Mouse (Mus musculus) small intestine, adult 2 months (tissue): ENCODE measurements around the gene Il17f. TPM values are rescaled to one million over a fixed set of nuclear protein-coding genes. Genes with fewer than 3 reads are reported as not detected.
"Not testable (repeated sequence)": the region's sequence is repeated elsewhere in the genome, so short reads cannot be mapped to it uniquely, and the experiment has no call there.

ENCODE experiments used
- H3K27ac ChIP-seq: fragments of 200-500 bp; 2 replicates; pipeline ENCODE4 v1.5.1; 2012; ENCODE audit warnings: low read depth, low read length, control low read depth, inconsistent platforms; ENCODE audit not compliant: insufficient read depth
- H3K27me3 ChIP-seq: fragments of 200-500 bp; 2 replicates; pipeline ENCODE4 v1.6.1; 2012; ENCODE audit warnings: mild to moderate bottlenecking, moderate library complexity, low read length, inconsistent platforms; ENCODE audit not compliant: control insufficient read depth, insufficient read depth
- H3K36me3 ChIP-seq: fragments of 200-500 bp; 2 replicates; pipeline ENCODE4 v1.6.1; 2012; ENCODE audit warnings: mild to moderate bottlenecking, low read length, control low read depth, inconsistent platforms; ENCODE audit not compliant: control insufficient read depth, insufficient read depth
- H3K4me1 ChIP-seq: fragments of 200-500 bp; 2 replicates; pipeline ENCODE4 v1.6.1; 2012; ENCODE audit warnings: low read length, inconsistent platforms, mixed read lengths; ENCODE audit not compliant: control insufficient read depth, insufficient read depth, insufficient read length
- H3K4me3 ChIP-seq: fragments of 200-500 bp; 2 replicates; pipeline ENCODE4 v1.5.1; 2012; ENCODE audit warnings: low read depth, mild to moderate bottlenecking, control low read depth, inconsistent platforms, low read length, moderate library complexity
- CTCF ChIP-seq: fragments of 200-500 bp; IDR thresholded peaks from 2 replicates; pipeline ENCODE4 v1.5.1; 2012; ENCODE audit warnings: low read depth, mild to moderate bottlenecking, control low read depth, inconsistent platforms, low read length, moderate library complexity, mixed read lengths; ENCODE audit not compliant: insufficient replicate concordance, insufficient read length; ENCODE audit errors: extremely low read depth
- POLR2A ChIP-seq: fragments of 200-500 bp; IDR thresholded peaks from 2 replicates; pipeline ENCODE4 v1.6.1; 2012; ENCODE audit warnings: low read depth, mild to moderate bottlenecking, control low read depth, inconsistent platforms, low read length, moderate library complexity
- WGBS: fragments of 180-500 bp; shearing (Covaris S2); methylation state at CpG from one replicate; pipeline ENCODE4 v1.1.7; 2018; 5-methylcytosine and 5-hydroxymethylcytosine counted together
- polyA plus RNA-seq: library from polyadenylated mRNA; depleted of rRNA; stranded (reverse); fragments of >200 nt; gene quantifications from 2 replicates; pipeline ENCODE4 v1.2.3, GENCODE M21; 2012

Gene Il17f
- polyA plus RNA-seq, 1 experiment: not detected

- WGBS: 51% methylated on average over 8 of the region's 8 CpGs
- no peak overlapping the region for H3K4me3 ChIP-seq
- H3K4me1 ChIP-seq: no peaks in the 10 kb centered on the region
- no peaks in the 10 kb centered on the region for H3K27me3 ChIP-seq
- no peak for TF ChIP-seq CTCF
- TF ChIP-seq POLR2A: no peak
- H3K36me3 ChIP-seq: no peaks in the 10 kb centered on the region
- no peak overlapping the region for H3K27ac ChIP-seq
Measured at GRCm38 (mm10) chr1:20787046-20787445, 3.4 kb downstream of the Il17f start.

DNA sequence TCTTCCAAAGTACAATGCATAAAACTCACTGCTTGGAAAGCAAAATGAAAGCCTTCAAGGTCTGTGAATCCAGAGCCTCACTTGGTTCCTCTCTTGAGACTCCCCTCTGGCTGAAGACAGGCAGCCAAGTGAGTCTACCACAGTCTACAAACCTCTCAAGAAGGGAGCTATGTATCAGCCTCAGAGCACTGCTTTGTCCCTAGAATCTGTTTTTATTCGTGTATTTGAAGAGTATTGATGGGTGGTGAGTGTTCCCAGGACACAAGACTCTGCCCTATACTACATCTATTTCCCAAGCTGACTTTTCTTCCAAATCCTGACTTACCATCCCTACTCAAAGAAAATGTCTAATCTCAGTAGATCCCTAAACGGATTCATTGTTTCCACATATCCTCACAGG is 12.1 kb downstream of the Il17f start:
- Histone ChIP-seq H3K4me3 (no peak overlapping the region), H3K4me1 (no peaks in the 10 kb centered on the region), H3K36me3 (no peaks in the 10 kb centered on the region), H3K27ac (no peak overlapping the region), H3K27me3 (no peaks in the 10 kb centered on the region)
- TF ChIP-seq CTCF (no peak), POLR2A (no peak)
- WGBS: 73% methylated on average over 2 of the region's 2 CpGs

DNA sequence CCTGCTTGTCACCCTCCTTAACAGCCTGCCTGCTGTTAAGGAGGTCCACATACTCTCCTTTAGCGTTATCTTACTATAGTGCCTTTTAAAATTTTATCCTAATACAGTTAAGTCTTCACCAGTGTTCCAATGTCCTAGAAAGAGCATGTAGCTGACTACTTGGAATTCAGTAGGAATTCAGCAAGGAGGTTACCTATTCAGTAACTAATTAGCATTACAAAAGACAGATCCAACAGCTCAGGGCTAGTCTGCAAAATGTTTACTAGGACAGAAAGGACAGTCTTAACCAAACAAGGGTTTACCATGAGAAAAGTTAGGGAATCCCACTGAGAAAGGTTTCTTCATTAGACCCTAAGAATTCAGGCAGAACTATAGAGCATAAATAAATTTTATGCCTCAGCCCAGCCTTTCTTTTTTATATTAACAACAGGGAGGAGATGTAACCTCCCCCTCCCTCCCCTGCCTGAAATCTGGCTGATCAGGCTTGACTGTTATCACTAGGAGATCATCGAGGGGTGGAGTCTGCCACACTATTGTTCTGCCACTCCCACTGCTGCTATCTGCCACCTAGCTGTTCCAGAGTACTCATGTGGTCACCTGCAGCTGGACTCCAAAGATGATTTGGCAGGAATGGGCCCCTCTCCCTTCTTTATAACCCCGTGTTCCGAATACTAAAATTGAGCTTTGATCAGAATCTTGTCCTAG is 16.2 kb downstream of the Il17f start:
- WGBS: 65% methylated on average over 4 of the region's 4 CpGs
- H3K4me1 ChIP-seq, H3K4me3 ChIP-seq, H3K27ac ChIP-seq, H3K27me3 ChIP-seq, H3K36me3 ChIP-seq: not testable (repeated sequence)

DNA sequence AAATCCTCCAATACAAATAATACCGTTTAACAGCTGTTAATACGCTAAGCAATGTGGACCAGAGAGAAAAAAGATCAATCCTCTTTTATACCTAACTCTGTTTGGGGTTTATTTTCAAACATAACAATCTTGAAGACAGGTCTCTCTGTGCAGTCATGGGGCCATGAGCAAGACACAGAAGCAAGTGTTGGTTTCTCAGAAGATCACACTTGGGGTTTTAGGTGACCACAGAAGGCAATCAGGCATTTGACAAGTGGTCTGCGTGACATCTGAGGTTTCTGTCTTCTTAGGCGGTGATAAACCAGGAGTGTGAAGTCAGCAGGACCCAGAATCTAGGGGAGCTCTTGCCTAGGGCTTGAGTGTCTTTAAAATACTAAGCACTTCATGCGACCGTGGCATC is 23.9 kb downstream of the Il17f start:
- Histone ChIP-seq H3K27me3 (no peaks in the 10 kb centered on the region), H3K4me1 (no peaks in the 10 kb centered on the region), H3K27ac (no peak overlapping the region), H3K4me3 (no peak overlapping the region), H3K36me3 (no peaks in the 10 kb centered on the region)
- TF ChIP-seq POLR2A (no peak), CTCF (no peak)
- 73% methylated on average over 6 of the region's 6 CpGs for WGBS

GRCm38 (mm10) chr1:20761411-20761810 is 29.0 kb downstream of the Il17f start:
- H3K36me3 ChIP-seq: no peaks in the 10 kb centered on the region
- WGBS: 61% methylated on average over 4 of the region's 4 CpGs
- no peaks in the 10 kb centered on the region for H3K4me1 ChIP-seq
- no peaks in the 10 kb centered on the region for H3K27me3 ChIP-seq
- TF ChIP-seq CTCF (no peak), POLR2A (no peak)
- H3K4me3 ChIP-seq: no peak overlapping the region
- H3K27ac ChIP-seq: no peak overlapping the region

- WGBS: 48% methylated on average over 5 of the region's 5 CpGs
- no peak for TF ChIP-seq CTCF
- no peak for TF ChIP-seq POLR2A
- Histone ChIP-seq H3K4me3 (no peak overlapping the region), H3K27ac (no peak overlapping the region), H3K27me3 (no peaks in the 10 kb centered on the region), H3K36me3 (no peaks in the 10 kb centered on the region), H3K4me1 (no peaks in the 10 kb centered on the region)
Measured at GRCm38 (mm10) chr1:20760331-20760730, 30.1 kb downstream of the Il17f start.

DNA sequence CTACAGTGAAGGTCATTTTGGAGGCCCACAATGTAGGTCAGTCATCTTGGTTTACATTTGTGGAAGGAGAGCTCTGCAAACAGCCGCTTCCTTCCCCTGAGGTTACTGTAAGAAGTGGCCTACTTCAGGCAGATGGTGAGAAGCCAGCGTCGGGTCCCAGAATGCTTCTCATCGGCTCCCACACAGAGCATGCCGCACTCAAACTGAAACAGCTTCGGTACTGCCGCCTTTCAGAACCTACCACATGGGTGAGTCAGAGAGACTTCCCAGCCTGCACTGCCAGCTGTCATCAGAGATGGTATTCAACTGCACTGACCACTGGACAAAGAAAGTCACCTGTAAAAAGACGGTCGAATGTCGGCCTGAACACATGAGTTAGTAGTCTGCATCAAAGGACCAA is 30.6 kb downstream of the Il17f start:
- Histone ChIP-seq H3K27ac (no peak overlapping the region), H3K36me3 (no peaks in the 10 kb centered on the region), H3K4me1 (no peaks in the 10 kb centered on the region), H3K27me3 (no peaks in the 10 kb centered on the region), H3K4me3 (no peak overlapping the region)
- 74% methylated on average over 10 of the region's 10 CpGs for WGBS
- TF ChIP-seq CTCF: no peak
- no peak for TF ChIP-seq POLR2A

- Histone ChIP-seq H3K27ac (no peak overlapping the region), H3K27me3 (no peaks in the 10 kb centered on the region), H3K4me3 (no peak overlapping the region), H3K4me1 (no peaks in the 10 kb centered on the region), H3K36me3 (no peaks in the 10 kb centered on the region)
- no peak for TF ChIP-seq CTCF
- TF ChIP-seq POLR2A: no peak
- 78% methylated on average over 3 of the region's 3 CpGs for WGBS
Measured at GRCm38 (mm10) chr1:20757586-20757985, 32.8 kb downstream of the Il17f start.
